In genomic region chr2:15656388-15656787, GRCm38 (mm10) we compare ENCODE assay signal across 22 mouse cellular contexts.
A peak's percentile ranks its signal among the peaks of the same experiment; 100 is the strongest.
DNase-seq lines count a peak whose midpoint lies in the region; ATAC-seq and TF ChIP-seq lines count a peak whose summit lies in the region.
"Had no signal": no experiment of that assay in that cellular context is flagged by ENCODE, and none has a peak within 500 bp of the region (broad histone marks: within the 10 kb centered on the region; RNA-seq: fewer than 3 reads in every experiment).

No protein-coding gene starts in this region.

- peak; percentile 3 for DNase-seq in embryo, embryonic 10 days (ENCODE audit: low spot score)
- DNase-seq in embryo, embryonic 11 days = no peak
- no peak for DNase-seq in forebrain, embryonic 11.5 days (ENCODE audit: low spot score)
- DNase-seq in midbrain, embryonic 11.5 days (ENCODE audit: low spot score, missing footprints) = peak; percentile 85
- DNase-seq in midbrain, embryonic 10.5 days (ENCODE audit: low spot score) = no peak
- DNase-seq in brain, embryonic 14.5 days (ENCODE audit: low read depth) = peak; percentile 60
- DNase-seq: adrenal gland, adult 8-10 months; adrenal gland, postnatal 25 days; cerebellum, adult 18-20 months; cerebellum, adult 9-10 months; cerebellum, postnatal 14 days; gastrocnemius, adult 2 months; gastrocnemius, postnatal 14 days; heart, adult 11 months had no signal

- H3K27ac ChIP-seq in forebrain, embryonic 11.5 days (ENCODE audit: low read depth, low read length) = no peak overlapping the region
- H3K27ac ChIP-seq in forebrain, embryonic 15.5 days (replicated peaks) = no peak overlapping the region
- H3K27ac ChIP-seq in midbrain, embryonic 11.5 days (ENCODE audit: low read depth, low read length) = no peak overlapping the region
- no peak overlapping the region for H3K27ac ChIP-seq in midbrain, embryonic 10.5 days (replicated peaks)
- H3K27ac ChIP-seq: embryonic facial prominence, embryonic 12.5 days; embryonic facial prominence, embryonic 15.5 days; gastrocnemius, adult 2 months; hindbrain, embryonic 12.5 days; hindbrain, embryonic 15.5 days had no signal

- H3K27me3 ChIP-seq in forebrain, embryonic 11.5 days (ENCODE audit: control insufficient read depth, insufficient read depth, low read length) = no peaks in the 10 kb centered on the region
- H3K27me3 ChIP-seq in forebrain, embryonic 15.5 days = no peaks in the 10 kb centered on the region
- H3K27me3 ChIP-seq in midbrain, embryonic 11.5 days (ENCODE audit: control insufficient read depth, insufficient read depth, low read length) = peaks cover 2% of the 10 kb centered on the region; the same call in 1 of the 2 replicates
- peaks cover 5% of the 10 kb centered on the region; the same call in 1 of the 2 replicates for H3K27me3 ChIP-seq in midbrain, embryonic 10.5 days (ENCODE audit: low read depth, poor library complexity, severe bottlenecking)
- H3K27me3 ChIP-seq: embryonic facial prominence, embryonic 12.5 days; embryonic facial prominence, embryonic 15.5 days; hindbrain, embryonic 12.5 days; hindbrain, embryonic 15.5 days had no signal

- 27% methylated on average over 1 of the region's 1 CpGs for WGBS in forebrain, embryonic 11.5 days
- WGBS in forebrain, embryonic 15.5 days = 25% methylated on average over 1 of the region's 1 CpGs
- 7% methylated on average over 1 of the region's 1 CpGs for WGBS in midbrain, embryonic 11.5 days
- 22% methylated on average over 1 of the region's 1 CpGs for WGBS in midbrain, embryonic 10.5 days

- no peak overlapping the region for H3K9ac ChIP-seq in forebrain, embryonic 11.5 days (ENCODE audit: low read length)
- H3K9ac ChIP-seq in forebrain, embryonic 15.5 days (replicated peaks) = no peak overlapping the region
- H3K9ac ChIP-seq in midbrain, embryonic 11.5 days (ENCODE audit: low read length) = no peak overlapping the region
- H3K9ac ChIP-seq: embryonic facial prominence, embryonic 12.5 days; embryonic facial prominence, embryonic 15.5 days; hindbrain, embryonic 12.5 days; hindbrain, embryonic 15.5 days had no signal

- no peak for TF ChIP-seq CTCF in brain, embryonic 14.5 days (IDR thresholded peaks at IDR 0.05; ENCODE audit: borderline replicate concordance, extremely low read depth, insufficient read depth, insufficient read length)

- no peak overlapping the region for H3K4me2 ChIP-seq in forebrain, embryonic 11.5 days (ENCODE audit: low read depth, low read length, severe bottlenecking)
- no peak overlapping the region for H3K4me2 ChIP-seq in forebrain, embryonic 15.5 days (replicated peaks)
- H3K4me2 ChIP-seq in midbrain, embryonic 11.5 days = no peak overlapping the region
- H3K4me2 ChIP-seq: embryonic facial prominence, embryonic 12.5 days; embryonic facial prominence, embryonic 15.5 days; heart, embryonic 11.5 days; hindbrain, embryonic 12.5 days; hindbrain, embryonic 15.5 days had no signal

- H3K4me3 ChIP-seq in forebrain, embryonic 11.5 days (ENCODE audit: low read depth, low read length) = no peak overlapping the region
- no peak overlapping the region for H3K4me3 ChIP-seq in forebrain, embryonic 15.5 days
- H3K4me3 ChIP-seq in midbrain, embryonic 11.5 days (ENCODE audit: low read depth, low read length) = no peak overlapping the region
- no peak overlapping the region for H3K4me3 ChIP-seq in midbrain, embryonic 10.5 days
- H3K4me3 ChIP-seq: embryonic facial prominence, embryonic 12.5 days; embryonic facial prominence, embryonic 15.5 days; gastrocnemius, adult 2 months; hindbrain, embryonic 12.5 days; hindbrain, embryonic 15.5 days had no signal

- TF ChIP-seq POLR2A in brain, embryonic 14.5 days (IDR thresholded peaks at IDR 0.05; ENCODE audit: borderline replicate concordance, extremely low read depth, insufficient read depth, insufficient read length, poor library complexity, severe bottlenecking) = no peak

- no peaks in the 10 kb centered on the region for H3K4me1 ChIP-seq in forebrain, embryonic 11.5 days (replicated peaks; ENCODE audit: control insufficient read depth, insufficient read depth, low read length)
- H3K4me1 ChIP-seq in forebrain, embryonic 15.5 days = no peaks in the 10 kb centered on the region
- H3K4me1 ChIP-seq in midbrain, embryonic 11.5 days (ENCODE audit: control insufficient read depth, insufficient read depth, low read length) = peaks cover 3% of the 10 kb centered on the region; the same call in 1 of the 2 replicates
- peaks cover 9% of the 10 kb centered on the region for H3K4me1 ChIP-seq in midbrain, embryonic 10.5 days
- H3K4me1 ChIP-seq: embryonic facial prominence, embryonic 12.5 days; embryonic facial prominence, embryonic 15.5 days; hindbrain, embryonic 12.5 days; hindbrain, embryonic 15.5 days had no signal

- no peaks in the 10 kb centered on the region for H3K36me3 ChIP-seq in forebrain, embryonic 11.5 days (ENCODE audit: control insufficient read depth, insufficient read depth, low read length)
- no peaks in the 10 kb centered on the region for H3K36me3 ChIP-seq in forebrain, embryonic 15.5 days
- H3K36me3 ChIP-seq in midbrain, embryonic 11.5 days (ENCODE audit: control insufficient read depth, insufficient read depth, low read length) = no peaks in the 10 kb centered on the region
- H3K36me3 ChIP-seq in midbrain, embryonic 10.5 days = no peaks in the 10 kb centered on the region
- H3K36me3 ChIP-seq: embryonic facial prominence, embryonic 12.5 days; embryonic facial prominence, embryonic 15.5 days; hindbrain, embryonic 12.5 days; hindbrain, embryonic 15.5 days had no signal

- H3K9me3 ChIP-seq in forebrain, embryonic 11.5 days (ENCODE audit: control insufficient read depth, low read length) = no peaks in the 10 kb centered on the region
- H3K9me3 ChIP-seq in forebrain, embryonic 15.5 days = no peaks in the 10 kb centered on the region
- H3K9me3 ChIP-seq in midbrain, embryonic 11.5 days (ENCODE audit: control insufficient read depth, low read length) = no peaks in the 10 kb centered on the region
- H3K9me3 ChIP-seq in midbrain, embryonic 10.5 days (replicated peaks) = no peaks in the 10 kb centered on the region
- H3K9me3 ChIP-seq: embryonic facial prominence, embryonic 12.5 days; embryonic facial prominence, embryonic 15.5 days; hindbrain, embryonic 12.5 days; hindbrain, embryonic 15.5 days had no signal

- peak; percentile 89 for ATAC-seq in forebrain, embryonic 11.5 days (replicated peaks; ENCODE audit: low FRiP score)
- no peak for ATAC-seq in forebrain, embryonic 15.5 days (replicated peaks)
- peak; percentile 75 for ATAC-seq in midbrain, embryonic 11.5 days (ENCODE audit: low FRiP score)
- ATAC-seq: activated CD4-positive, CD25-positive, alpha-beta regulatory T cell, adult 4 months; intestine, postnatal 0 days had no signal

Comparison
In these comparisons a context has a peak if more than half of its experiments do, and no peak if none do; other contexts are left out.
1. DNase-seq: peak in embryo, embryonic 10 days (single experiment), midbrain, embryonic 11.5 days (single experiment) and brain, embryonic 14.5 days (single experiment); none in embryo, embryonic 11 days (single experiment), forebrain, embryonic 11.5 days (single experiment) and midbrain, embryonic 10.5 days (single experiment).